Mouse (Mus musculus): Measurements from ENCODE around the gene Wwtr1.

GRCm38 (mm10) chr3:57615652-57616051 lies 39.9 kb upstream of the Wwtr1 start:
- TF ChIP-seq TAL1 (IDR thresholded peaks at IDR 0.05; ENCODE audit: low read length) (no peak), GATA1 (IDR thresholded peaks at IDR 0.05; ENCODE audit: low read length) (no peak)

All from erythroblast, embryonic 14.5 days (primary cell).